Mouse (Mus musculus): ENCODE data around the gene Atg4b. TPM values are rescaled to one million over a fixed set of nuclear protein-coding genes. Genes with fewer than 3 reads are reported as not detected.
A peak's percentile ranks its signal among the peaks of the same experiment; 100 is the strongest.

The Atg4b gene
- total RNA-seq, 1 experiment, result 32.7 TPM

GRCm38 (mm10) chr1:93740671-93741070 lies 10.6 kb upstream of the Atg4b start:
- no peaks in the 10 kb centered on the region; the same call in 1 of the 2 replicates for H3K36me3 ChIP-seq (ENCODE audit: control insufficient read depth, insufficient read depth, low read length, poor library complexity, severe bottlenecking)
- H3K27ac ChIP-seq (ENCODE audit: insufficient read depth, low read depth, low read length, poor library complexity, severe bottlenecking), result no peak overlapping the region
- TF ChIP-seq ZC3H11A (IDR thresholded peaks at IDR 0.05; ENCODE audit: borderline replicate concordance, low read depth, low read length) (no peak), CHD2 (IDR thresholded peaks at IDR 0.05; ENCODE audit: low read depth, low read length) (no peak), MAFK (IDR thresholded peaks at IDR 0.05; ENCODE audit: insufficient read depth, low read depth, low read length) (no peak), HCFC1 (IDR thresholded peaks at IDR 0.05; ENCODE audit: borderline replicate concordance, insufficient read depth, low read length) (no peak), ZNF384 (IDR thresholded peaks at IDR 0.05; ENCODE audit: low read depth, low read length) (no peak)
- in situ Hi-C loops (cut with MboI; ENCODE audit: low sequenced_read_pairs in 2 of 2, unreplicated experiment in 2 of 2), result no loop called here
- H3K9ac ChIP-seq (ENCODE audit: insufficient read depth, low read depth, low read length, poor library complexity, severe bottlenecking), result no peak overlapping the region
- DNase-seq (ENCODE audit: low read depth, low spot score), result no peak
- H3K4me1 ChIP-seq (ENCODE audit: control insufficient read depth in 2 of 2, insufficient read depth in 2 of 2, low read length in 2 of 2, poor library complexity in 1 of 2), result peaks cover 3 to 9% of the 10 kb centered on the region in 2 experiments; a peak in 2 of 4 replicates
- H3K9me3 ChIP-seq (ENCODE audit: control insufficient read depth, insufficient read depth, low read depth, low read length), result no peaks in the 10 kb centered on the region
- no peak overlapping the region for H3K4me3 ChIP-seq (ENCODE audit: insufficient read depth in 1 of 2, low read depth in 1 of 2, low read length in 2 of 2, poor library complexity in 1 of 2, severe bottlenecking in 1 of 2)

- Histone ChIP-seq H3K9ac (ENCODE audit: insufficient read depth, low read depth, low read length, poor library complexity, severe bottlenecking) (no peak overlapping the region), H3K4me1 (ENCODE audit: control insufficient read depth in 2 of 2, insufficient read depth in 2 of 2, low read length in 2 of 2, poor library complexity in 1 of 2) (peaks cover 3 to 7% of the 10 kb centered on the region in 2 experiments; a peak in 3 of 4 replicates), H3K27ac (ENCODE audit: insufficient read depth, low read depth, low read length, poor library complexity, severe bottlenecking) (no peak overlapping the region), H3K4me3 (ENCODE audit: insufficient read depth in 1 of 2, low read depth in 1 of 2, low read length in 2 of 2, poor library complexity in 1 of 2, severe bottlenecking in 1 of 2) (no peak overlapping the region), H3K9me3 (ENCODE audit: control insufficient read depth, insufficient read depth, low read depth, low read length) (no peaks in the 10 kb centered on the region), H3K36me3 (ENCODE audit: control insufficient read depth, insufficient read depth, low read length, poor library complexity, severe bottlenecking) (no peaks in the 10 kb centered on the region; the same call in 1 of the 2 replicates)
- DNase-seq (ENCODE audit: low read depth, low spot score), result no peak
- in situ Hi-C loops (cut with MboI; ENCODE audit: low sequenced_read_pairs in 2 of 2, unreplicated experiment in 2 of 2), result no loop called here
- no peak for TF ChIP-seq CHD2 (IDR thresholded peaks at IDR 0.05; ENCODE audit: low read depth, low read length)
- TF ChIP-seq MAFK (IDR thresholded peaks at IDR 0.05; ENCODE audit: insufficient read depth, low read depth, low read length), result no peak
- TF ChIP-seq ZC3H11A (IDR thresholded peaks at IDR 0.05; ENCODE audit: borderline replicate concordance, low read depth, low read length), result no peak
Measured at GRCm38 (mm10) chr1:93741987-93742386, 9.3 kb upstream of the Atg4b start.

GRCm38 (mm10) chr1:93742910-93743309 lies 8.4 kb upstream of the Atg4b start:
- TF ChIP-seq ZC3H11A (IDR thresholded peaks at IDR 0.05; ENCODE audit: borderline replicate concordance, low read depth, low read length) (0 out of 2 replicates have a peak, but pooled peaks have one; percentile 13), CHD2 (IDR thresholded peaks at IDR 0.05; ENCODE audit: low read depth, low read length) (no peak), ZNF384 (IDR thresholded peaks at IDR 0.05; ENCODE audit: low read depth, low read length) (no peak)
- no peak for DNase-seq (ENCODE audit: low read depth, low spot score)
- Histone ChIP-seq H3K27ac (ENCODE audit: insufficient read depth, low read depth, low read length, poor library complexity, severe bottlenecking) (no peak overlapping the region), H3K9me3 (ENCODE audit: control insufficient read depth, insufficient read depth, low read depth, low read length) (no peaks in the 10 kb centered on the region), H3K36me3 (ENCODE audit: control insufficient read depth, insufficient read depth, low read length, poor library complexity, severe bottlenecking) (no peaks in the 10 kb centered on the region; the same call in 1 of the 2 replicates), H3K4me3 (ENCODE audit: insufficient read depth in 1 of 2, low read depth in 1 of 2, low read length in 2 of 2, poor library complexity in 1 of 2, severe bottlenecking in 1 of 2) (no peak overlapping the region), H3K9ac (ENCODE audit: insufficient read depth, low read depth, low read length, poor library complexity, severe bottlenecking) (no peak overlapping the region), H3K4me1 (ENCODE audit: control insufficient read depth in 2 of 2, insufficient read depth in 2 of 2, low read length in 2 of 2, poor library complexity in 1 of 2) (peaks cover 1 to 5% of the 10 kb centered on the region in 2 experiments)
- in situ Hi-C loops (cut with MboI; ENCODE audit: low sequenced_read_pairs in 2 of 2, unreplicated experiment in 2 of 2), result no loop called here

- DNase-seq (ENCODE audit: low read depth, low spot score), result no peak
- H3K9ac ChIP-seq (ENCODE audit: insufficient read depth, low read depth, low read length, poor library complexity, severe bottlenecking), result no peak overlapping the region
- peaks cover 15% of the 10 kb centered on the region for H3K36me3 ChIP-seq (ENCODE audit: control insufficient read depth, insufficient read depth, low read length, poor library complexity, severe bottlenecking)
- in situ Hi-C loops (cut with MboI; ENCODE audit: low sequenced_read_pairs in 2 of 2, unreplicated experiment in 2 of 2), result no loop called here
- peaks cover 0 to 7% of the 10 kb centered on the region in 2 experiments; a peak in 3 of 4 replicates for H3K4me1 ChIP-seq (ENCODE audit: control insufficient read depth in 2 of 2, insufficient read depth in 2 of 2, low read length in 2 of 2, poor library complexity in 1 of 2)
- no peak overlapping the region for H3K4me3 ChIP-seq (ENCODE audit: insufficient read depth in 1 of 2, low read depth in 1 of 2, low read length in 2 of 2, poor library complexity in 1 of 2, severe bottlenecking in 1 of 2)
- no peaks in the 10 kb centered on the region for H3K9me3 ChIP-seq (ENCODE audit: control insufficient read depth, insufficient read depth, low read depth, low read length)
- TF ChIP-seq HCFC1 (IDR thresholded peaks at IDR 0.05; ENCODE audit: borderline replicate concordance, insufficient read depth, low read length) (no peak), CHD2 (IDR thresholded peaks at IDR 0.05; ENCODE audit: low read depth, low read length) (no peak), ZNF384 (IDR thresholded peaks at IDR 0.05; ENCODE audit: low read depth, low read length) (no peak), MAFK (IDR thresholded peaks at IDR 0.05; ENCODE audit: insufficient read depth, low read depth, low read length) (no peak), ZC3H11A (IDR thresholded peaks at IDR 0.05; ENCODE audit: borderline replicate concordance, low read depth, low read length) (no peak)
- H3K27ac ChIP-seq (ENCODE audit: insufficient read depth, low read depth, low read length, poor library complexity, severe bottlenecking), result no peak overlapping the region
Measured at GRCm38 (mm10) chr1:93746179-93746578, 5.1 kb upstream of the Atg4b start.

- Histone ChIP-seq H3K36me3 (ENCODE audit: control insufficient read depth, insufficient read depth, low read length, poor library complexity, severe bottlenecking) (peaks cover 15% of the 10 kb centered on the region), H3K27ac (ENCODE audit: insufficient read depth, low read depth, low read length, poor library complexity, severe bottlenecking) (no peak overlapping the region), H3K9me3 (ENCODE audit: control insufficient read depth, insufficient read depth, low read depth, low read length) (no peaks in the 10 kb centered on the region), H3K4me3 (ENCODE audit: insufficient read depth in 1 of 2, low read depth in 1 of 2, low read length in 2 of 2, poor library complexity in 1 of 2, severe bottlenecking in 1 of 2) (no peak overlapping the region), H3K9ac (ENCODE audit: insufficient read depth, low read depth, low read length, poor library complexity, severe bottlenecking) (no peak overlapping the region), H3K4me1 (ENCODE audit: control insufficient read depth in 2 of 2, insufficient read depth in 2 of 2, low read length in 2 of 2, poor library complexity in 1 of 2) (peaks cover 0 to 10% of the 10 kb centered on the region in 2 experiments; a peak in 3 of 4 replicates)
- in situ Hi-C loops (cut with MboI; ENCODE audit: low sequenced_read_pairs in 2 of 2, unreplicated experiment in 2 of 2), result no loop called here
- TF ChIP-seq CHD2 (IDR thresholded peaks at IDR 0.05; ENCODE audit: low read depth, low read length) (no peak), ZNF384 (IDR thresholded peaks at IDR 0.05; ENCODE audit: low read depth, low read length) (no peak), MAFK (IDR thresholded peaks at IDR 0.05; ENCODE audit: insufficient read depth, low read depth, low read length) (0 out of 2 replicates have a peak, but pooled peaks have one; percentile 55), ZC3H11A (IDR thresholded peaks at IDR 0.05; ENCODE audit: borderline replicate concordance, low read depth, low read length) (no peak), HCFC1 (IDR thresholded peaks at IDR 0.05; ENCODE audit: borderline replicate concordance, insufficient read depth, low read length) (no peak)
- no peak for DNase-seq (ENCODE audit: low read depth, low spot score)
Measured at GRCm38 (mm10) chr1:93748539-93748938, 2.8 kb upstream of the Atg4b start.
